Mouse (Mus musculus): ENCODE results near the gene Olfr410. TPM values are rescaled to one million over a fixed set of nuclear protein-coding genes. Genes with fewer than 3 reads are reported as not detected.

The Olfr410 gene
- polyA plus RNA-seq, 1 experiment from 2014 or later: not detected

GRCm38 (mm10) chr11:74328781-74329180 is 9.1 kb downstream of the Olfr410 start:
- Histone ChIP-seq H3K27ac (ENCODE audit: low read depth, low read length) (no peak overlapping the region), H3K4me3 (ENCODE audit: low read depth, low read length) (no peak overlapping the region), H3K4me2 (ENCODE audit: low read depth) (no peak overlapping the region), H3K36me3 (ENCODE audit: control insufficient read depth, insufficient read depth, low read length) (no peaks in the 10 kb centered on the region), H3K9ac (ENCODE audit: low read length) (no peak overlapping the region), H3K9me3 (ENCODE audit: control insufficient read depth, low read length) (no peaks in the 10 kb centered on the region), H3K4me1 (ENCODE audit: control insufficient read depth, insufficient read depth, low read length) (no peaks in the 10 kb centered on the region), H3K27me3 (ENCODE audit: control insufficient read depth, insufficient read depth, low read length) (no peaks in the 10 kb centered on the region)
- no peak for DNase-seq (ENCODE audit: low spot score)
- ATAC-seq (ENCODE audit: insufficient read depth, low FRiP score, low TSS enrichment): no peak

DNA sequence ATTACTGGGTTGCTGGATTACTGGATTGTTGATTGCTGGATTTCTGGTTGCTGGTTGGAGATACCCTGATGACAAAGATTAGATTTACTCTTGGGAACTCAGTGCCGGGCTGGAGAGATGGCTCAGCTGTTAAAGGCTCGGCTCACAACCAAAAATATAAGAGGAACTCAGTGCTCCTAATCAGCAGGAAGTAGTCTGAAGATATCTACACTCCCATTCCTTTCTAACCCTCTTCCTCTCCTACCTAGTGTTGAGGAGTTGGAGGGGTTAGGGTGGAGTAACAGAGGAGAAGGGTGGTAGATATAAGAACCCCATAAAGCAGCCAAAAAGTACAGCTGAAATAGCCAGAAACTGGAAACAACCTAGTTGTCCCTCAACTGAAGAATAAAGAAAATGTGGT is 11.8 kb downstream of the Olfr410 start:
- no peak for DNase-seq (ENCODE audit: low spot score)
- no peak overlapping the region for H3K4me3 ChIP-seq (ENCODE audit: low read depth, low read length)
- H3K27me3 ChIP-seq (ENCODE audit: control insufficient read depth, insufficient read depth, low read length): no peaks in the 10 kb centered on the region
- no peaks in the 10 kb centered on the region for H3K36me3 ChIP-seq (ENCODE audit: control insufficient read depth, insufficient read depth, low read length)
- 79% methylated on average over 2 of the region's 2 CpGs for WGBS
- H3K4me1 ChIP-seq (ENCODE audit: control insufficient read depth, insufficient read depth, low read length): no peaks in the 10 kb centered on the region
- H3K4me2 ChIP-seq (ENCODE audit: low read depth): no peak overlapping the region
- no peak overlapping the region for H3K27ac ChIP-seq (ENCODE audit: low read depth, low read length)
- no peak for ATAC-seq (ENCODE audit: insufficient read depth, low FRiP score, low TSS enrichment)
- no peak overlapping the region for H3K9ac ChIP-seq (ENCODE audit: low read length)
- H3K9me3 ChIP-seq (ENCODE audit: control insufficient read depth, low read length): 0 out of 2 replicates have a peak, but pooled peaks cover 2% of the 10 kb centered on the region

DNA sequence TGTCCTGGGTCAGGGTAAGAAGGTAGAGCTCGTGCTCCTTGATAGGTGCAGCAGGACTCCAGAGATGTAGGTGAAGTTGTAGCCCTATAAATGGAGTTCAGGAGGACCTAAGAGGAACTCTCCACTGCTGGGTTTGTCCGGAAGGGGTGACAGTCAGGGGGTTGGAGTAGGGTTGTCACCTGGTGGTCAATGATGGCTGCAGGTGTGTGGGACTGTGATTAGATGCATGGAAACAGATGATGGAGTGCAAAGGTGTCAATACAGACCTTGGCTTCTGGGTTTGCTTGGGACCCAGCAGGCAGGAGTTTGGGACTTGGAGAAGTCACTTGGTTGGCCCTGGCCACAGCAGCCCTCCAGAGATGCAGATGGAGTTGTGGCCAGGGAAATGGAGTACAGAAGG is 50.6 kb downstream of the Olfr410 start:
- no peaks in the 10 kb centered on the region for H3K4me1 ChIP-seq (ENCODE audit: control insufficient read depth, insufficient read depth, low read length)
- no peak overlapping the region for H3K4me2 ChIP-seq (ENCODE audit: low read depth)
- 85% methylated on average over 2 of the region's 2 CpGs for WGBS
- no peaks in the 10 kb centered on the region for H3K27me3 ChIP-seq (ENCODE audit: control insufficient read depth, insufficient read depth, low read length)
- H3K4me3 ChIP-seq (ENCODE audit: low read depth, low read length): no peak overlapping the region
- no peak overlapping the region for H3K9ac ChIP-seq (ENCODE audit: low read length)
- ATAC-seq (ENCODE audit: insufficient read depth, low FRiP score, low TSS enrichment): no peak
- H3K36me3 ChIP-seq (ENCODE audit: control insufficient read depth, insufficient read depth, low read length): no peaks in the 10 kb centered on the region
- no peaks in the 10 kb centered on the region for H3K9me3 ChIP-seq (ENCODE audit: control insufficient read depth, low read length)
- no peak overlapping the region for H3K27ac ChIP-seq (ENCODE audit: low read depth, low read length)
- no peak for DNase-seq (ENCODE audit: low spot score)

DNA sequence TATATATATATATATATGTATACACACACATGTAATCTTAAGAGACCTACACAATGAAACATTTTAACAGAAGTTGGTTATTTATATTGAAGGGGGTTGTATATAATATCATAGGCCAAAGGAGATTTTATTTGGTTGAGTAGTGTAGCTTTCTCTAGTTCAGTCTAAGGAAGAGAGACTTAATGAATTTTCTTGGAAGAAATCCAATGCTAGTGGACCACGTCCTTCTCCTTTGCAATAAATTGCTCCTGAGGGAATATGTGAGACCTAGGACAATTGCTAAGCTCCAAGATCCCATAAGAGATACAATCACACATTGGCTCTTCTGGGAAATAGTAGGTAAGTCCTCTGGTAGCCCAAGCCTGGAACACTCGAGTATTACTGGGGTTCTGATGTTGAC is 54.4 kb downstream of the Olfr410 start, which contains the start of gene Olfr59:
Olfr59 (plus strand) TSS at position 301 of the 400 bp plus-strand sequence.
- no peak for DNase-seq (ENCODE audit: low spot score)
- Histone ChIP-seq H3K36me3 (ENCODE audit: control insufficient read depth, insufficient read depth, low read length) (no peaks in the 10 kb centered on the region), H3K27ac (ENCODE audit: low read depth, low read length) (no peak within 1 kb of the TSS), H3K27me3 (ENCODE audit: control insufficient read depth, insufficient read depth, low read length) (no peaks in the 10 kb centered on the region), H3K4me3 (ENCODE audit: low read depth, low read length) (no peak within 1 kb of the TSS), H3K9me3 (ENCODE audit: control insufficient read depth, low read length) (no peaks in the 10 kb centered on the region), H3K4me1 (ENCODE audit: control insufficient read depth, insufficient read depth, low read length) (no peaks in the 10 kb centered on the region), H3K9ac (ENCODE audit: low read length) (no peak within 1 kb of the TSS), H3K4me2 (ENCODE audit: low read depth) (no peak within 1 kb of the TSS)
- ATAC-seq (ENCODE audit: insufficient read depth, low FRiP score, low TSS enrichment): no peak
- WGBS: 74% methylated on average over 2 of the region's 2 CpGs

Other genes starting within 250 kb of the Olfr410 start
- gene Olfr401, start 224.3 kb downstream of the Olfr410 start, polyA plus RNA-seq (2014; fragmentation: Nextera tagmentation; extraction: Ambion mirVana): not detected in 2 replicates
- gene Olfr402, start 184.5 kb downstream of the Olfr410 start, polyA plus RNA-seq (2014; fragmentation: Nextera tagmentation; extraction: Ambion mirVana): not detected in 2 replicates
- gene Olfr403, start 151.8 kb downstream of the Olfr410 start, polyA plus RNA-seq (2014; fragmentation: Nextera tagmentation; extraction: Ambion mirVana): not detected in 2 replicates
- gene Olfr43, start 126.7 kb downstream of the Olfr410 start, polyA plus RNA-seq (2014; fragmentation: Nextera tagmentation; extraction: Ambion mirVana): not detected in 2 replicates
- gene Olfr406, start 78.2 kb downstream of the Olfr410 start, polyA plus RNA-seq (2014; fragmentation: Nextera tagmentation; extraction: Ambion mirVana): not detected in 2 replicates
- not detected in 2 replicates for gene Olfr59, start 54.3 kb downstream of the Olfr410 start, polyA plus RNA-seq (2014; fragmentation: Nextera tagmentation; extraction: Ambion mirVana)
- not detected in 2 replicates for gene Olfr411, start 14.6 kb upstream of the Olfr410 start, polyA plus RNA-seq (2014; fragmentation: Nextera tagmentation; extraction: Ambion mirVana)
- gene Olfr412, start 24.0 kb upstream of the Olfr410 start, polyA plus RNA-seq (2014; fragmentation: Nextera tagmentation; extraction: Ambion mirVana): not detected in 2 replicates

All from neural tube, embryonic 11.5 days (tissue).